Mouse (Mus musculus): ENCODE data around the gene Pla2g2c.

Pla2g2c gene

DNA sequence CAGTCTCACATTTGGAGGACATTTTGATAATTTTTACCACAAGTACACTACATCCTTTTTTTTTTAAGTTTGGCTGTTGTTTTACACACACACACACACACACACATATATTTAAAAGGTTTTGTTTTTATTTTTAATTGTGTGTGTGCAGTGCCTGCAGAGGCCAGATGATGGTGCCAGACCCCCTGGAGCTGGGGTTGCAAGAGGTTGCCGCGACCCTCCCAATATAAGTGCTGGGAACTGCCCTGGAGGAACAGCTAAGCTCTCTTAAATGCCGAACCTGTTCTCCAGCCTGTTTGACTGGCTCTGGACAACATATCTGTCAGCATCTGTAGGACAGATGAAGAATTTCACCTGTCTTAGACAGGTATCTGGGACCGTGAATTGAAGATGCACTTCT lies 20.4 kb upstream of the Pla2g2c start:
- in situ Hi-C loops (cut with MboI; ENCODE audit: low pct_unique_long_range_greater_than_20kb in 1 of 2, low sequenced_read_pairs in 2 of 2, unreplicated experiment in 1 of 2), result no loop called here

DNA sequence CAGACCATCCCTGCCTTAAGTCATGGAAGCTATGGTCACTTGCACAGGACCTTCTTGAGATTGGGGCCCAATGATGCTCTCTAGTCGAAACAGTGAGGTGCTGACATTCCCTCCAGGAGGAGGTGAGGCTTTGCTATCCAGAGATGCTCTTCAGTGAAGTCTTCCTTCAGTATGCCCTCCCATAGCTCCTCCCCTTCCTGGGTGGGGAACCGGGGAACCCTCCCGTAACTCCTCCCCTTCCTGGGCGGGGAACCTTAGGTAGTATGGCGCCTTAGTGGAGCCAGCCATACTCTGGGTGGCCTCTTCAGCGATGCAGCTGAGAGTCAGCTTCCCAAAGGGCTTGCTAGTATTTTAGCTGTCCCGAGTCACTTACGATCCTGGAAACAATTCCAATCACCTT lies 18.0 kb upstream of the Pla2g2c start:
- in situ Hi-C loops (cut with MboI; ENCODE audit: low pct_unique_long_range_greater_than_20kb in 1 of 2, low sequenced_read_pairs in 2 of 2, unreplicated experiment in 1 of 2), result loop anchor here in 1 of 2 experiments (5.0 kb wide), 1 partner anchor 259 kb away; no protein-coding TSS in a partner anchor

DNA sequence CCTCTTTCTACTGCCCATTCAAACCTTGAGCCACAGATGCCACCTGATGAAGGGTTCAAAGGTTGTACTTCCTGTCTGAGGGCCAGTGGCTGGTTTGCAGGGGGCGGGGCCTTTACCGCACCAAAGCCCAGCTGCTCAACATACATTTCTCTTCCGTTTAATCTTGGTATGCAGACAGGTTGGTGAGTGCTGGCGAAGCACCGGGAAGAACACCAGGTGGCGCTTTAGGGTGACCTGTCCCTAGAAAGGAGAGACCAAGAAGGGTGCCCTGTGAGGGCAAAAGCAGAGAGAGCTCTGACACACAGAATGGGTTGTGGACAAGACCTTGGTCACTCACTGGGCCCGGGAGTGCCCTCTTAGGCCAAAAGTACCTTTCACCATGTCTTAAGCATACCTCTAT lies 16.0 kb upstream of the Pla2g2c start:
- in situ Hi-C loops (cut with MboI; ENCODE audit: low pct_unique_long_range_greater_than_20kb in 1 of 2, low sequenced_read_pairs in 2 of 2, unreplicated experiment in 1 of 2), result loop anchor here in 1 of 2 experiments (5.0 kb wide), 1 partner anchor 261 kb away; no protein-coding TSS in a partner anchor

DNA sequence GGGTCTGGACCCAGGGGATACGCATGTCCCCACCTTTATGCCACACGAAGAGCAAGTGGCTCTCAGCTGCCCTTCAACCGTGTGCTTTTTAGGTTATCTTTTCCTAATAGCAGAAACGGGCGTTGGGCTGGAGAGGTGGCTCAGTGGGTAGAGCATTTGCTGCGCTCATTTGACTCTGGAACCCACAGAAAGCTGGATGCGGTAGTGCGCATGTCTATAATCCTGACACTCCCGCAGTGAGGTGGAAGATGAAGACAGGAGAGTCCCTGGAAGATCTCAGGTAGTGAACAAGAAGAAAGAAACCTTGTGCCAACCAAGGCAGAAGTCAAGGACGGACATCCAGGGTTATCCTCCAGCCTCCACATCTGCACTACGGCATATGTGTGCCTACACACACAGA lies 15.3 kb upstream of the Pla2g2c start:
- in situ Hi-C loops (cut with MboI; ENCODE audit: low pct_unique_long_range_greater_than_20kb in 1 of 2, low sequenced_read_pairs in 2 of 2, unreplicated experiment in 1 of 2), result loop anchor here in 1 of 2 experiments (5.0 kb wide), 1 partner anchor 262 kb away; no protein-coding TSS in a partner anchor

GRCm38 (mm10) chr4:138709944-138710343 lies 14.6 kb upstream of the Pla2g2c start:
- in situ Hi-C loops (cut with MboI; ENCODE audit: low pct_unique_long_range_greater_than_20kb in 1 of 2, low sequenced_read_pairs in 2 of 2, unreplicated experiment in 1 of 2), result loop anchor here in 1 of 2 experiments (5.0 to 10.0 kb wide), 2 partner anchors 85 to 263 kb away; no protein-coding TSS in a partner anchor

- in situ Hi-C loops (cut with MboI; ENCODE audit: low pct_unique_long_range_greater_than_20kb in 1 of 2, low sequenced_read_pairs in 2 of 2, unreplicated experiment in 1 of 2), result loop anchor here in 1 of 2 experiments (10.0 kb wide), 1 partner anchor 84 kb away; no protein-coding TSS in a partner anchor
Measured at GRCm38 (mm10) chr4:138710633-138711032, 14.0 kb upstream of the Pla2g2c start.

DNA sequence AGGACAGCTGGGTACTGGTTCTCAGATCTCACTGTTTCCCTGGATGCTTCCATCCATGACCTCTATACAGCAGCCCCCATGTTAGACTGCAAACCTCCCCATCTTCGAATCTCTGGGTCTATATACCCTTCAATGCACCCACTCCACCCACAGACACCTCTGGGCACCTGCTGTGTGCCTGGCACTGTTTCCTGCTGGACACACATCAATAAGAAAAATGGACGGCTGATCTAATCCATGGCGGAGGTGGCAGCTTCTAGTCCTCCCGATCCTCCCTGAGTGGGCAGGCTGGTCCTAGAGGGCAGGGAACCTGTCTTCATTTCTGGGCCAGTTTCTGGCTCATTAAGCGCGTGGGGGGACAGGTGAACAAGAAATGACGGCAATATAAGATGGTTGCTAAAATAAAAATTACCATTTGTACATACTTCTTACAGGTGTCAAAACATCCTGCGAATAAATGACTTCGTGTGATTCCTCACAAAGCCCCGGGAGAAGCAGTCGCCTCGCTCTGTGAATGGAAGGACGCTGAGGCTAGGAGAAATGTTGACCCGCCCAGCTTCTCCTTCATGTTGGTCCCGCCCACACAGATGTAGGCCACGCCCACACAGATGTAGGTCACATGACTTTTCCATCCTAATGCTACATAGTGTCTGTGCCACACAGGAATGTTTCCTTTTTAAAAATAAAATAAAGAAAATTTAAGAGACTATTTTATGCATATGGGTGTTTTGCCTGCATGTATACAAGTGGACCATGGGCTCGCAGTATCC lies 13.4 kb upstream of the Pla2g2c start:
- in situ Hi-C loops (cut with MboI; ENCODE audit: low pct_unique_long_range_greater_than_20kb in 1 of 2, low sequenced_read_pairs in 2 of 2, unreplicated experiment in 1 of 2), result loop anchor here in 1 of 2 experiments (10.0 kb wide), 1 partner anchor 84 kb away; no protein-coding TSS in a partner anchor

DNA sequence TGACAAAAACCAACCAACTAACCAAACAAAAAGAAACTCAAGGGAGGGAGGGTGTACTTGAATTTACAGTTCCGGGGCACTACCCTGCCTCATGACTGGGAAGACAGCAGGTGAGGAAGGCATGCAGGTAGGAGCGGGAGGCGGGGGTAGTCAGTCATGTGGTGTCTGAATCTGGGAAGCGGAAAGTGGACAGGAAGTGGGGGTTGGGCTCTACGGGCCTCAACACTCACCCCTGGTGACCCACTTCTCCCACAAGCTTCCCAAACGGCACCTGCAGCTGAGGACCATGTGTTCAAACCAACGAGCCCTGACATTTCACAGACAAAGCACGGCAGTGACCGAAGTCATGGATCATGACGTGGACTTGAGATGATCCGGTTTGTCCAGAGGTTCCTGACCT lies 12.5 kb upstream of the Pla2g2c start:
- in situ Hi-C loops (cut with MboI; ENCODE audit: low pct_unique_long_range_greater_than_20kb in 1 of 2, low sequenced_read_pairs in 2 of 2, unreplicated experiment in 1 of 2), result loop anchor here in 1 of 2 experiments (10.0 kb wide), 1 partner anchor 83 kb away; no protein-coding TSS in a partner anchor

GRCm38 (mm10) chr4:138712621-138713020 lies 12.0 kb upstream of the Pla2g2c start:
- in situ Hi-C loops (cut with MboI; ENCODE audit: low pct_unique_long_range_greater_than_20kb in 1 of 2, low sequenced_read_pairs in 2 of 2, unreplicated experiment in 1 of 2), result loop anchor here in 1 of 2 experiments (10.0 kb wide), 1 partner anchor 82 kb away; no protein-coding TSS in a partner anchor

DNA sequence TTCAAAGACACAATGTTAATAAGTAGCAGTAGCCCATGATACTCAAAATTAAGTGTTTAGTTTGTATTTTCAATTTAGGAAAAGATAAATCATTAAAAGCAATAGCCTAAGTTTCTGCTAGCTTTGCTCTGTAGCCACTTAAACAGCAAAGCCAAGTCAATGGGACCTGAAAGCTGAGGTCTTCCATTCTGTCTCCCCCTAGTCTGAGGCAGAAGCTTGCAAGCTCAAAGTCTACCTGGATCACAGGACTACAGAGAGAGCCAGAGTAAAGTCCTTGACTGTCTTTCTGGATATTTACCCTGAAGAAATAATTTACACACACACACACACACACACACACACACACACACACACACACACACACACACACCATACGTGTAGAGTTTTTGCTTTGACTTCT lies 10.4 kb upstream of the Pla2g2c start:
- in situ Hi-C loops (cut with MboI; ENCODE audit: low pct_unique_long_range_greater_than_20kb in 1 of 2, low sequenced_read_pairs in 2 of 2, unreplicated experiment in 1 of 2), result loop anchor here in 1 of 2 experiments (10.0 kb wide), 1 partner anchor 81 kb away; no protein-coding TSS in a partner anchor

DNA sequence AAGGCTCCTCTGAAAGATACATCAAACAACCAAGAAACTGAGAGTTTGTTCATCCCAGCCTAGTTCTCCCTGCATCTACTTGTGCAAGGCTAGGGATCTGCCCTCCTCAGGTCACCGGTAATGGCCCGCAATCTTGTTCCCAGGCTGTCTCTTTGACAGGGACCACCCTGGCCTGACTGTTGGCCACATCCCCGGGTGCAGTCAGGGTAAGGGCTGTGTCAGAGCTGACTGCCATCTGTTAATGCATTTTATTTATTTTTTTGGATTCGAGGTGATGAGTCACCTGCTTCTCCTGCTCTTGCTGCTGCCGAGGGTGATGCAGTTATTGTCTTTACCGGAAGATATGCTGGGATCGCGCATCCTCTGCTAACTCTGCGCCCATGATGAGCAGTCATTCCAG lies 7.9 kb upstream of the Pla2g2c start:
- in situ Hi-C loops (cut with MboI; ENCODE audit: low pct_unique_long_range_greater_than_20kb in 1 of 2, low sequenced_read_pairs in 2 of 2, unreplicated experiment in 1 of 2), result loop anchor here in 1 of 2 experiments (10.0 kb wide), 1 partner anchor 78 kb away; no protein-coding TSS in a partner anchor

DNA sequence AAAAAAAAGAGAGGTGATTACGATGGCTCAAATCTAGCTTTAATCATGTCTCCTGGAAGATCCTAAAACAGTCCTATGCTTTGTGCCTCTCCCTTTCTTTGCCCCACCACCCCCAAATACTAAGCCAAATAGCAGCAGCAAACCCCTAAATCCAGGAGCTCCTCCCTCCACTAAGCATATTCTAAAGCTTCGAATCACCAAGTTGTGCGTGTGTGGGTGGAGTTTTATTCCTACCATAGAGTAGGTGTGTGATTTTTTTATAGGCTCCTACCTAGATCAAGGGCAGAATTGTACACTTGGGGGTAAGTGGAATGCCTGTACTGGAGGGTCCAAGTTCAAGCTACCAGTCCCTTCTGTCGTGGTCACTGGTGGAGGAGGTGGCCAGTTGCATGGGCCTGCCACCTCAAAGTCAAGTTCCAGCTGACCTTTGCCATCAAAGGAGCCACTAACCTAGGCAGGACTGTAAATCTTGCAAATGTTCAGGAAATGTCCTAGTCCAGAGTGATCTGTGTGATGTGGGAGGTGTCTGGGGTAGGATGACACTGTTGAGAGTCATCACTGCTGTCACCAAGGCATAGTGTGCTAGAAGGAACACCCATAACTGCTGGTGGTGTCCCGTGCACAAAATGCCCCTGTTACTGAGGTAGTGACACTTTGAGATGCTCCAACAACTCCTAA lies 5.9 kb upstream of the Pla2g2c start:
- in situ Hi-C loops (cut with MboI; ENCODE audit: low pct_unique_long_range_greater_than_20kb in 1 of 2, low sequenced_read_pairs in 2 of 2, unreplicated experiment in 1 of 2), result loop anchor here in 1 of 2 experiments (10.0 kb wide), 1 partner anchor 76 kb away; no protein-coding TSS in a partner anchor

DNA sequence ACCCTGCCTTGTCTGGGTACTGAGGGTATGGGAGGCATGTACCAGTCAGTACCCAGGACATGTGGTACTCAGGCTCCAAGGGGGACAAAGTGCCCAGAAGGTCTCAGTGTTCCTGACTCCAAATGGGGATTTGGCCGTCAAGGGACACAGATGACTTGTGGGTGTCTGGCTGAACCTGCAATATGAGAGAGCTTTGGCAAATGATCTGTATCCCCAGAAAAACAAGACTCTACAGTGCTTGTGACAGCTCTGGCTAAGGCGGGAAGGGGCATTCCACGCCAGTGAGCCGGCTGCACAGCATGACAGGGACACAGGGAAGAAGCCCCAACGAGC lies 5.4 kb upstream of the Pla2g2c start:
- in situ Hi-C loops (cut with MboI; ENCODE audit: low pct_unique_long_range_greater_than_20kb in 1 of 2, low sequenced_read_pairs in 2 of 2, unreplicated experiment in 1 of 2), result loop anchor here in 1 of 2 experiments (10.0 kb wide), 1 partner anchor 76 kb away; no protein-coding TSS in a partner anchor

DNA sequence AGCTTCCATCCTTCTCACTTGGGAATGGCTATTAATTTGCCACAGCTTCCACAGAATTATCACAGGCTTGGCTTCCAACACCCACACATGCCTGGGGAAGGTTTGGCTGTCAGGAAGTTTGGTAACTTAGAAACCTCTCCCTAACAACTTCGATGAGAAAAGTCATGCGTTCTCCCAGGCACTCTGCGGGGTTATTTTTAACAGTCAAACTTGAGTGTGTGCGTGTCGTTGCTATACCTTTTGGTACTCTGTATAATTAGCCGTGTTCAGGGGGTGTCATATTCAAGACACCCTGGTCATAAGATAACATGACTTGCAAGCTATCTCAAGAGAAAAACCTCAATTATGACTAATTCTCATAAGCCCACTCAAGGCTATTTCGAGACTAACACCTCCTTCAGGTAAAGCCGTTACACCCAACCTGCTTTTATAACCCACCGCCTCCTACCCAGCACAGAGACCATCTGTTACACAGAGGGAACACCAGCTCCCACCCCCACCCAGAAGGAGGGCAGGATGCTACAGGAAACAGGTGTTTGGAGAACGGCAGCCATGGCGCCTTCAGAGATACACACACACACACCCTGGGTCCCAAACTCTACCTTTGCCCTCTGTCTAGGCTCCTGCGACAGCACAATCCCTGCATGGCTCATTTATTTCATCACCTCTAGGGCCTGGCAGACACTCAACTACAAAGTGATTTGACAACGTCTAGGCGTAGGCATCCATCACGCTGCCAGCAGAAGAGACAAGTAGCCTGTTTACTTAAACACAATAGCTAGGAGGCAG lies 905 bp upstream of the Pla2g2c start:
- in situ Hi-C loops (cut with MboI; ENCODE audit: low pct_unique_long_range_greater_than_20kb in 1 of 2, low sequenced_read_pairs in 2 of 2, unreplicated experiment in 1 of 2), result no loop called here

- in situ Hi-C loops (cut with MboI; ENCODE audit: low pct_unique_long_range_greater_than_20kb in 1 of 2, low sequenced_read_pairs in 2 of 2, unreplicated experiment in 1 of 2), result no loop called here
Measured at GRCm38 (mm10) chr4:138725127-138725461, 502 bp downstream of the Pla2g2c start.

- in situ Hi-C loops (cut with MboI; ENCODE audit: low pct_unique_long_range_greater_than_20kb in 1 of 2, low sequenced_read_pairs in 2 of 2, unreplicated experiment in 1 of 2), result no loop called here
Measured at GRCm38 (mm10) chr4:138725751-138726150, 1.2 kb downstream of the Pla2g2c start.

GRCm38 (mm10) chr4:138729018-138729703 lies 4.6 kb downstream of the Pla2g2c start:
- in situ Hi-C loops (cut with MboI; ENCODE audit: low pct_unique_long_range_greater_than_20kb in 1 of 2, low sequenced_read_pairs in 2 of 2, unreplicated experiment in 1 of 2), result no loop called here

GRCm38 (mm10) chr4:138734105-138734504 lies 9.5 kb downstream of the Pla2g2c start:
- in situ Hi-C loops (cut with MboI; ENCODE audit: low pct_unique_long_range_greater_than_20kb in 1 of 2, low sequenced_read_pairs in 2 of 2, unreplicated experiment in 1 of 2), result no loop called here

All from mouse embryonic stem cell (cell line).